Mouse (Mus musculus) E14TG2a.4 (cell line): ENCODE measurements around the gene Vmn2r10.
A peak's percentile ranks its signal among the peaks of the same experiment; 100 is the strongest.
"Not testable (repeated sequence)": the region's sequence is repeated elsewhere in the genome, so short reads cannot be mapped to it uniquely, and the experiment has no call there.

Experiments used
- H3K27me3 ChIP-seq: 2 replicates; pipeline ENCODE4 v1.6.1; 2014; ENCODE audit warnings: low read length, control low read depth; ENCODE audit not compliant: insufficient read depth
- H3K36me3 ChIP-seq: 2 replicates; pipeline ENCODE4 v1.6.1; 2014; ENCODE audit warnings: low read length, control low read depth; ENCODE audit not compliant: insufficient read depth
- H3K4me1 ChIP-seq: replicated peaks from 2 replicates; pipeline ENCODE4 v1.6.1; 2014; ENCODE audit warnings: low read depth, low read length, control low read depth
- H3K4me3 ChIP-seq: replicated peaks from 2 replicates; pipeline ENCODE4 v1.5.1; 2014; ENCODE audit warnings: mild to moderate bottlenecking, low read length
- H3K9me3 ChIP-seq: 2 replicates; pipeline ENCODE4 v1.6.1; 2014; ENCODE audit warnings: low read length, control low read depth
- CTCF ChIP-seq: conservative IDR thresholded peaks from 2 replicates; pipeline ENCODE4 v1.5.1; 2014; ENCODE audit warnings: low read length
- NANOG ChIP-seq: IDR thresholded peaks from 2 replicates; pipeline ENCODE4 v1.6.1; 2014; ENCODE audit warnings: borderline replicate concordance, low read length, mixed read lengths
- POU5F1 ChIP-seq: IDR thresholded peaks from 2 replicates; pipeline ENCODE4 v1.6.1; 2014; ENCODE audit warnings: low read length, borderline replicate concordance

Vmn2r10 gene

DNA sequence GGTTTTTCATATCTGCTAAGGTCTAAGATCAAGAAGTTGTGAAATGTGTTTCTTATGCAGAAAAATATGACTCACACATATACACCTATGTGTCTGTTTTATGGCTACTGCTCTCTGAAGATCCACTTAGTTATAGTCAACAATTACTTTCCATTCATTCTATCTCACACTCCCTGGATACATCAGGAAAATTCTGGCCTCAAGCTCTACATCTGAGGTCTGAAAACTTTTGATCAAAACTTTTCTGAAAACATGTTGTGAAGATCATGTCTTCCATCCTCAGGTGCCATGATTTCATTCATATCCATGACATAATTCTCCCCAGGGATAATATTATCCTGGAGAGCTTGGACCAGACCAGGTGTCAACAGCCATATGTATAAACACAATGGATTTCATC lies at the start of gene Vmn2r10:
Gene Vmn2r10 (minus strand): TSS at position 101 of the 400 bp plus-strand sequence.
- not testable (repeated sequence) for H3K36me3 ChIP-seq, H3K4me1 ChIP-seq, H3K27me3 ChIP-seq, H3K9me3 ChIP-seq, H3K4me3 ChIP-seq

DNA sequence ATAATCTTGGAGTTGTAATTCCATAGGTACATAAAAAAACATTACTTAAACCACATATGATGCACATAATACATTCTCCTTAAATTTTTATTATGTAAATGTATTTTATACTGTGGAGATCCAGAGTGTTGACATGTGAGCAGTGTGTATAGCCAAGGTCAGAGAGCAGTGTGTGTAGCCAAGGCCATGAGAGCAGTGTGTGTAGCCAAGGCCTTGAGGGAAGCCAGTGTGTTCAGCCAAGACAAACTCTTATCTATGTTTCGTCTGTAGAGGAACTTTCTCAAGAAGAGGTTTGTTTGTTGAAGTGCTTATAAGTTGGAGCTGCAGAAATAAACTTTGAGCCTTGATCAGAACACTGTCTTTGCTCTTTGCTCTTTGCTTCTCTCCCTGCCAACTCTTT lies 49.0 kb upstream of the Vmn2r10 start:
- Histone ChIP-seq H3K4me3 (no peak overlapping the region), H3K4me1 (no peaks in the 10 kb centered on the region), H3K9me3 (no peaks in the 10 kb centered on the region), H3K27me3 (no peaks in the 10 kb centered on the region), H3K36me3 (no peaks in the 10 kb centered on the region)
- no peak for TF ChIP-seq NANOG

DNA sequence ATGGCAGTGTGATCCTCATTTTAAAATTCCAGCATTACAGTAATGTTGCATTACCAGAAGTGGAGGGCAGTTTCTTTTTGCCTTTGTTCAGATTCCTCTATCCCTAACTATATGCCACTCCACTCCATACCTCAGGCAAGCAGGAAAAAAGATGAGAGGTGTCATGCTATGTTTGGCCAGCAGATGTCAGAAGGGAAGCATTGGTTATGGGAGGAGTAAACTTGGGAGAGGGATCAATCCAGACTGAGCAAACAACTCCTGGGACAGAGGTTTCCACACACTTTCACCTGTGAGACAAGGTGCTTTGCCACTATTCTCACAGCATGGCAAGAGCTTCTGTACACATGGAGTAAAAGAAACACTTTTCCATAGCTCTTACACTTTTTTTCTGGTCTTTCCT lies 26.3 kb upstream of the Vmn2r10 start:
- no peaks in the 10 kb centered on the region for H3K4me1 ChIP-seq

DNA sequence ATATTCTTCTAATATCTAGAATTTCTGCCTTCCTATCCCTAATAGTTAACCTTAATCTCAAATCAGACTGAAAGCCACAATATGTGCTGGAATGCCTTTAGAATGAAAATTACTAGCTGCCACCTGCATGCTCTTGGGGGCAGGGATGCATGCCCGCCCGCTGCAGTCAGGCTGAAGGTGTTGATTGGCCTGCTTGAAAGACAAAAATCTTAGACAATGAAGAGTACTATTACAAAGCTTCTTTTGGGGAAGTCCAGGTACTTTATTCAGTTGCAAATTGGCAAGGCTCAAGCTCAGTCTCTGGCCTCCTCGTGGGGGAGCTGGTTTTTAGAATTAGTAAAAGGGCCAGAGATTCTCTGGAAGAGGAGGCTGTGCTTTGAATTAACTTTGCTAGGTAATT lies 17.4 kb downstream of the Vmn2r10 start:
- no peaks in the 10 kb centered on the region for H3K4me1 ChIP-seq
- TF ChIP-seq CTCF (no peak), NANOG (no peak), POU5F1 (no peak)
- no peaks in the 10 kb centered on the region for H3K27me3 ChIP-seq
- H3K4me3 ChIP-seq = no peak overlapping the region
- H3K9me3 ChIP-seq = peaks cover 49% of the 10 kb centered on the region
- no peaks in the 10 kb centered on the region for H3K36me3 ChIP-seq

More for the DNA sequence above, 26.3 kb upstream of the Vmn2r10 start:
- H3K9me3 ChIP-seq = no peaks in the 10 kb centered on the region
- H3K36me3 ChIP-seq = no peaks in the 10 kb centered on the region
- H3K4me3 ChIP-seq = no peak overlapping the region
- peak; percentile 46 for TF ChIP-seq CTCF
- TF ChIP-seq NANOG = no peak
- H3K27me3 ChIP-seq = no peaks in the 10 kb centered on the region
